Mouse (Mus musculus) liver, embryonic 15.5 days (tissue): Measurements from ENCODE around the gene Htr2b. TPM values are rescaled to one million over a fixed set of nuclear protein-coding genes. Genes with fewer than 3 reads are reported as not detected.

Source experiments
- polyA plus RNA-seq: library from polyadenylated mRNA; unstranded; fragments of >200 nt; fragmentation: Nextera tagmentation; extraction: Ambion mirVana; gene quantifications from 2 replicates; pipeline ENCODE4 v1.2.1, GENCODE M21; 2015

Gene Htr2b
- polyA plus RNA-seq, 1 experiment from 2014 or later = 0.15 TPM

Other genes starting within 250 kb of the Htr2b start
- 48.9 and 59.6 TPM in 2 replicates for gene Itm2c, start 217.7 kb downstream of the Htr2b start, polyA plus RNA-seq
- gene 4933407L21Rik, start 183.5 kb downstream of the Htr2b start, polyA plus RNA-seq = not detected in 2 replicates
- gene Gpr55, start 151.0 kb downstream of the Htr2b start, polyA plus RNA-seq = 0.02 and 0.09 TPM in 2 replicates
- gene Spata3, start 95.2 kb downstream of the Htr2b start, polyA plus RNA-seq = 0.24 and 0.26 TPM in 2 replicates
- gene 2810459M11Rik, start 66.1 kb downstream of the Htr2b start, polyA plus RNA-seq = 24.0 and 28.1 TPM in 2 replicates
- gene Psmd1, start 47.6 kb downstream of the Htr2b start, polyA plus RNA-seq = 88.6 and 90.5 TPM in 2 replicates
- not detected in 2 replicates for gene Gm21972, start 21.7 kb upstream of the Htr2b start, polyA plus RNA-seq
- gene Armc9, start 42.8 kb upstream of the Htr2b start, polyA plus RNA-seq = 8.9 and 9.3 TPM in 2 replicates
- 0.79 and 0.92 TPM in 2 replicates for gene B3gnt7, start 190.9 kb upstream of the Htr2b start, polyA plus RNA-seq
- gene Ncl, start 247.4 kb upstream of the Htr2b start, polyA plus RNA-seq = 175 and 198 TPM in 2 replicates